Mouse (Mus musculus): ENCODE data around the gene Rps13. TPM values are rescaled to one million over a fixed set of nuclear protein-coding genes. Genes with fewer than 3 reads are reported as not detected.

Rps13 gene
- polyA plus RNA-seq, 1 experiment from 2014 or later = 953 TPM

- H3K9ac ChIP-seq = no peak overlapping the region
- H3K27ac ChIP-seq (ENCODE audit: low read depth) = no peak overlapping the region
- no peak overlapping the region for H3K4me3 ChIP-seq (ENCODE audit: low read depth, low read length)
- H3K9me3 ChIP-seq (ENCODE audit: low read depth, low read length) = no peaks in the 10 kb centered on the region
- peaks cover 37% of the 10 kb centered on the region for H3K36me3 ChIP-seq (ENCODE audit: insufficient read depth)
- TF ChIP-seq CTCF (IDR thresholded peaks at IDR 0.05; ENCODE audit: low read depth) = no peak
- no peak overlapping the region for H3K4me2 ChIP-seq
- WGBS = 84% methylated on average over 4 of the region's 4 CpGs
- H3K27me3 ChIP-seq (ENCODE audit: insufficient read depth, low read length) = no peaks in the 10 kb centered on the region
- ATAC-seq (ENCODE audit: insufficient read depth) (no peak), DNase-seq (no peak)
- H3K4me1 ChIP-seq (ENCODE audit: insufficient read depth) = peaks cover 9% of the 10 kb centered on the region; the same call in 1 of the 2 replicates
These were observed 4.1 kb downstream of the Rps13 start for GRCm38 (mm10) chr7:116329858-116330257.

GRCm38 (mm10) chr7:116328777-116329176 is 5.2 kb downstream of the Rps13 start:
- Histone ChIP-seq H3K9ac (no peak overlapping the region), H3K4me3 (ENCODE audit: low read depth, low read length) (no peak overlapping the region), H3K4me2 (no peak overlapping the region), H3K27ac (ENCODE audit: low read depth) (no peak overlapping the region), H3K4me1 (ENCODE audit: insufficient read depth) (peaks cover 7% of the 10 kb centered on the region; the same call in 1 of the 2 replicates), H3K36me3 (ENCODE audit: insufficient read depth) (peaks cover 37% of the 10 kb centered on the region), H3K27me3 (ENCODE audit: insufficient read depth, low read length) (no peaks in the 10 kb centered on the region), H3K9me3 (ENCODE audit: low read depth, low read length) (no peaks in the 10 kb centered on the region)
- DNase-seq (no peak), ATAC-seq (ENCODE audit: insufficient read depth) (no peak)
- WGBS = 70% methylated on average over 7 of the region's 7 CpGs
- no peak for TF ChIP-seq CTCF (IDR thresholded peaks at IDR 0.05; ENCODE audit: low read depth)

- Histone ChIP-seq H3K9me3 (ENCODE audit: low read depth, low read length) (no peaks in the 10 kb centered on the region), H3K4me3 (ENCODE audit: low read depth, low read length) (no peak overlapping the region), H3K36me3 (ENCODE audit: insufficient read depth) (peaks cover 36% of the 10 kb centered on the region), H3K4me2 (no peak overlapping the region), H3K4me1 (ENCODE audit: insufficient read depth) (peaks cover 5% of the 10 kb centered on the region; the same call in 1 of the 2 replicates), H3K27ac (ENCODE audit: low read depth) (no peak overlapping the region), H3K27me3 (ENCODE audit: insufficient read depth, low read length) (no peaks in the 10 kb centered on the region), H3K9ac (no peak overlapping the region)
- 72% methylated on average over 5 of the region's 5 CpGs for WGBS
- TF ChIP-seq CTCF (IDR thresholded peaks at IDR 0.05; ENCODE audit: low read depth) = no peak
- DNase-seq (no peak), ATAC-seq (ENCODE audit: insufficient read depth) (no peak)
These were observed 6.1 kb downstream of the Rps13 start for GRCm38 (mm10) chr7:116327901-116328300.

- H3K36me3 ChIP-seq (ENCODE audit: insufficient read depth) = no peaks in the 10 kb centered on the region; the same call in 1 of the 2 replicates
- ATAC-seq (ENCODE audit: insufficient read depth) (peak; percentile 86), DNase-seq (peak; percentile 88)
- no peak overlapping the region for H3K9ac ChIP-seq
- H3K27ac ChIP-seq (ENCODE audit: low read depth) = no peak overlapping the region
- no peaks in the 10 kb centered on the region for H3K4me1 ChIP-seq (ENCODE audit: insufficient read depth)
- H3K27me3 ChIP-seq (ENCODE audit: insufficient read depth, low read length) = no peaks in the 10 kb centered on the region
- 0 out of 2 replicates have a peak overlapping the region, but pooled peaks have one; percentile 18 for H3K4me2 ChIP-seq
- WGBS = 27% methylated on average over 10 of the region's 10 CpGs
- no peak overlapping the region for H3K4me3 ChIP-seq (ENCODE audit: low read depth, low read length)
- peak; percentile 88 for TF ChIP-seq CTCF (IDR thresholded peaks at IDR 0.05; ENCODE audit: low read depth)
- H3K9me3 ChIP-seq (ENCODE audit: low read depth, low read length) = no peaks in the 10 kb centered on the region
These were observed 10.5 kb downstream of the Rps13 start for GRCm38 (mm10) chr7:116323331-116323964.

- TF ChIP-seq CTCF (IDR thresholded peaks at IDR 0.05; ENCODE audit: low read depth) = no peak
- H3K4me1 ChIP-seq (ENCODE audit: insufficient read depth) = 0 out of 2 replicates have a peak, but pooled peaks cover 3% of the 10 kb centered on the region
- H3K4me3 ChIP-seq (ENCODE audit: low read depth, low read length) = no peak overlapping the region
- H3K9me3 ChIP-seq (ENCODE audit: low read depth, low read length) = no peaks in the 10 kb centered on the region
- no peak overlapping the region for H3K9ac ChIP-seq
- H3K27me3 ChIP-seq (ENCODE audit: insufficient read depth, low read length) = peaks cover 20% of the 10 kb centered on the region
- no peaks in the 10 kb centered on the region for H3K36me3 ChIP-seq (ENCODE audit: insufficient read depth)
- H3K4me2 ChIP-seq = peak overlapping the region; percentile 98
- DNase-seq = peak; percentile 63
- 8% methylated on average over 9 of the region's 9 CpGs for WGBS
- no peak overlapping the region for H3K27ac ChIP-seq (ENCODE audit: low read depth)
- ATAC-seq (ENCODE audit: insufficient read depth) = no peak
These were observed 24.5 kb downstream of the Rps13 start for GRCm38 (mm10) chr7:116309456-116309855.

- peak overlapping the region; percentile 52 for H3K9ac ChIP-seq
- H3K27ac ChIP-seq (ENCODE audit: low read depth) = peak overlapping the region; percentile 42
- H3K9me3 ChIP-seq (ENCODE audit: low read depth, low read length) = no peaks in the 10 kb centered on the region
- H3K4me1 ChIP-seq (ENCODE audit: insufficient read depth) = 0 out of 2 replicates have a peak, but pooled peaks cover 3% of the 10 kb centered on the region
- H3K27me3 ChIP-seq (ENCODE audit: insufficient read depth, low read length) = peaks cover 20% of the 10 kb centered on the region
- DNase-seq = peak; percentile 33
- peak overlapping the region; percentile 71 for H3K4me3 ChIP-seq (ENCODE audit: low read depth, low read length)
- TF ChIP-seq CTCF (IDR thresholded peaks at IDR 0.05; ENCODE audit: low read depth) = no peak
- 6% methylated on average over 16 of the region's 16 CpGs for WGBS
- peak; percentile 29 for ATAC-seq (ENCODE audit: insufficient read depth)
- no peaks in the 10 kb centered on the region for H3K36me3 ChIP-seq (ENCODE audit: insufficient read depth)
- peak overlapping the region; percentile 98 for H3K4me2 ChIP-seq
These were observed 25.4 kb downstream of the Rps13 start for GRCm38 (mm10) chr7:116308632-116308991.

GRCm38 (mm10) chr7:116307871-116308631 is 25.9 kb downstream of the Rps13 start, which contains the start of gene Plekha7:
TSS of gene Plekha7 (minus strand) at chr7:116308376.
- Histone ChIP-seq H3K9ac (peak within 1 kb of the TSS; percentile 52), H3K9me3 (ENCODE audit: low read depth, low read length) (no peaks in the 10 kb centered on the region), H3K4me1 (ENCODE audit: insufficient read depth) (0 out of 2 replicates have a peak, but pooled peaks cover 3% of the 10 kb centered on the region), H3K4me2 (peak within 1 kb of the TSS; percentile 98), H3K36me3 (ENCODE audit: insufficient read depth) (no peaks in the 10 kb centered on the region), H3K4me3 (ENCODE audit: low read depth, low read length) (peak within 1 kb of the TSS; percentile 71), H3K27ac (ENCODE audit: low read depth) (peak within 1 kb of the TSS; percentile 72), H3K27me3 (ENCODE audit: insufficient read depth, low read length) (peaks cover 20% of the 10 kb centered on the region)
- ATAC-seq (ENCODE audit: insufficient read depth) (peak; percentile 72), DNase-seq (peak; percentile 39)
- no peak for TF ChIP-seq CTCF (IDR thresholded peaks at IDR 0.05; ENCODE audit: low read depth)
- under 1% methylated on average over 64 of the region's 65 CpGs for WGBS

Measured in lung, embryonic 14.5 days (tissue).